39 mouse cellular contexts compared by ENCODE assay signal in the genomic region with DNA sequence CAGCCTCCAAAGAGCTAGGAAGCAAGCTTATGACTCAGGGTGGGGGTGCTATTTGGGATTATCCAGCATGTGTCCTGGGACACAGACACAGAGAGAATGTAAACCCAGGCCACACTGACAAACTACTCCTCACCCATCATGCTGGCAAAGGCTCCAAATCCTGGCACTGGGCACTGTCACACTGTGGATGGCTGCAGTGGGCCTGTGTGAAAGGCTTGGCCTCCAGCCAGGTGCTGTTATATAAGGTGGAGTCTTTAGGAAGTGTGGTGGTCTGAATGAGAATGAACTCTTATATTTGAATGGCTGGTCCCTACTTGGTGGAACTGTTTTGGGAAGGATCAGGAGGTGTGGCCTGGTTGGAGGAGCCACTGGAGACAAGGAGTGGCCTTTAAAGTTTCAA. TPM values are rescaled to one million over a fixed set of nuclear protein-coding genes. Genes with fewer than 3 reads are reported as not detected.
"Had no signal": no experiment of that assay in that cellular context is flagged by ENCODE, and none has a peak within 500 bp of the region (broad histone marks: within the 10 kb centered on the region; RNA-seq: fewer than 3 reads in every experiment).

No protein-coding gene starts in this region.

- DNase-seq: gastrocnemius, adult 2 months; gastrocnemius, postnatal 10 days; gastrocnemius, postnatal 25 days; heart, adult 18-20 months; heart, postnatal 10 days; heart, postnatal 4 days; kidney, adult 18-20 months; kidney, adult 8-10 months; kidney, postnatal 10 days; kidney, postnatal 25 days; kidney, postnatal 4 days; liver; liver, embryonic 13.5 days had no signal

- H3K4me1 ChIP-seq: heart, embryonic 10.5 days; heart, embryonic 12.5 days; intestine, embryonic 15.5 days; limb, embryonic 10.5 days; limb, embryonic 12.5 days; liver, embryonic 13.5 days; liver, embryonic 15.5 days had no signal

- H3K27ac ChIP-seq: gastrocnemius, adult 2 months; heart, embryonic 10.5 days; hindbrain, embryonic 10.5 days; hindbrain, embryonic 12.5 days; hindbrain, embryonic 14.5 days; intestine, embryonic 15.5 days; layer of hippocampus, adult 2 months; left cerebral cortex, adult 2 months; limb, embryonic 10.5 days; limb, embryonic 12.5 days; liver, embryonic 13.5 days; liver, embryonic 15.5 days had no signal

- H3K27me3 ChIP-seq: heart, embryonic 12.5 days; hindbrain, embryonic 12.5 days; intestine, embryonic 15.5 days; limb, embryonic 12.5 days; liver, embryonic 13.5 days; liver, embryonic 15.5 days had no signal

- H3K4me3 ChIP-seq: gastrocnemius, adult 2 months; heart, embryonic 10.5 days; heart, embryonic 12.5 days; hindbrain, embryonic 10.5 days; hindbrain, embryonic 12.5 days; intestine, embryonic 15.5 days; layer of hippocampus, adult 2 months; left cerebral cortex, adult 2 months; limb, embryonic 10.5 days; limb, embryonic 12.5 days; liver, embryonic 13.5 days; liver, embryonic 15.5 days had no signal

RNA-seq across cellular contexts. Expression of gene D630003M21Rik, which starts 7.7 kb away (rescaled TPM):
- total RNA-seq: granulocyte monocyte progenitor cell, adult 5-6 weeks had no signal
- polyA plus RNA-seq: inflammation-experienced regulatory T-cells, adult 6 months had no signal

RNA-seq across cellular contexts. Expression of gene Bpi, which starts 21.2 kb away (rescaled TPM):
- total RNA-seq: gastrocnemius, adult 2 months; gastrocnemius, postnatal 10 days; gastrocnemius, postnatal 25 days; gastrocnemius, postnatal 4 days; granulocyte monocyte progenitor cell, adult 5-6 weeks; heart, adult 18-20 months; heart, adult 8-10 months; heart, postnatal 10 days; heart, postnatal 25 days; heart, postnatal 4 days; layer of hippocampus, adult 2 months; layer of hippocampus, postnatal 10 days; layer of hippocampus, postnatal 25 days; left cerebral cortex, adult 2 months; left cerebral cortex, postnatal 10 days; left cerebral cortex, postnatal 25 days had no signal
- polyA plus RNA-seq: heart, embryonic 10.5 days; heart, embryonic 12.5 days; heart, embryonic 14.5 days; heart, embryonic 16.5 days; hindbrain, embryonic 10.5 days; hindbrain, embryonic 12.5 days; hindbrain, embryonic 14.5 days; hindbrain, embryonic 16.5 days; inflammation-experienced regulatory T-cells, adult 6 months; intestine, embryonic 15.5 days; intestine, postnatal 0 days; kidney, embryonic 16.5 days; limb, embryonic 10.5 days; limb, embryonic 12.5 days; liver, embryonic 11.5 days; liver, embryonic 13.5 days; liver, embryonic 15.5 days had no signal
